ENCODE assay signal across 11 mouse cellular contexts in the genomic region with DNA sequence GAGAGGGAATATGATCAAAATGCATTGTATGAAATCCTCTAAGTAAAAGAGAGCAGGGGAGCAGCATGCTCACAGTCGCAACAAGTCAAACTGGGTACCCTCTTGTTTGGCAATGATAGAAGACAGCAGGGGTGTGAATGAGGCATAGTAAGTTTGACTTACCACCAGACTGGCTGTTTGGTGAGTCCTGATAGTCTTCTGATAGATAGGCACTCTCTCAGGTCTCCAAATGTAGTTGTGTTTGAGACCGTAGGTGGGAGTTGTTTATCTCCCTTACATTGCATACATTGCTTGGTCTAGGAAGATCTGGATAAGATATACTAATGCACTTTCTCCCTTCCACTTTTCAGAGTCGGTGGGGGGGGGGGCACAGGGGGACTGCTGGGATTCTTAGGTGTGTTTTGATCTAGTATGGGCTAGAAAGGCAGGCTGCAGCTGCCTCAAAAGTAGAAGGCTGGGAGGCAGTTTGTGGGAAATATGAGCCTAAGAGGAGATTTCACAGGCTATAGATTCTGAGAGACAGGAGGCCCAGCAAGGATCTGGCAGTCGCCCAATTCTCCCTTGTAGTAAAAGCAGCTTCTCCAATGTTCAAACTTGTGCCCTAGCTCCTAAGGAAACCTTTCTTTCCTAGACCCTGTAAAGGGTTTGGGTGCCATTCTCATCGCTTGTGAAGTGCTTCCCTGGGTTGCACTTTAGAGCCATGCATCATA. TPM values are rescaled to one million over a fixed set of nuclear protein-coding genes. Genes with fewer than 3 reads are reported as not detected.
A peak's percentile ranks its signal among the peaks of the same experiment; 100 is the strongest.
DNase-seq lines count a peak whose midpoint lies in the region; ATAC-seq and TF ChIP-seq lines count a peak whose summit lies in the region.
"Had no signal": no experiment of that assay in that cellular context is flagged by ENCODE, and none has a peak within 500 bp of the region (broad histone marks: within the 10 kb centered on the region; RNA-seq: fewer than 3 reads in every experiment).

No protein-coding gene starts in this region.

- no peaks in the 10 kb centered on the region for H3K9me3 ChIP-seq in kidney, embryonic 15.5 days (replicated peaks)
- no peaks in the 10 kb centered on the region for H3K9me3 ChIP-seq in G1E (replicated peaks)
- no peaks in the 10 kb centered on the region for H3K9me3 ChIP-seq in intestine, embryonic 16.5 days (ENCODE audit: control insufficient read depth, low read length)
- no peaks in the 10 kb centered on the region for H3K9me3 ChIP-seq in stomach, postnatal 0 days (ENCODE audit: control insufficient read depth, low read length)
- H3K9me3 ChIP-seq: hindbrain, embryonic 15.5 days had no signal

- DNase-seq in cerebellum, postnatal 10 days: peak; percentile 4 to 12
- no peak for DNase-seq in cerebellum, adult 9-11 months
- DNase-seq in kidney, postnatal 4 days: peak; percentile 54 to 55
- DNase-seq in G1E (ENCODE audit: low spot score) (no peak), liver (peak; percentile 35)
- no peak for DNase-seq in stomach, postnatal 0 days (ENCODE audit: low spot score)
- DNase-seq: lung, postnatal 4 days had no signal

- no peaks in the 10 kb centered on the region for H3K36me3 ChIP-seq in kidney, embryonic 15.5 days
- H3K36me3 ChIP-seq in G1E (replicated peaks): no peaks in the 10 kb centered on the region
- no peaks in the 10 kb centered on the region for H3K36me3 ChIP-seq in intestine, embryonic 16.5 days (ENCODE audit: control insufficient read depth, insufficient read depth, low read length)
- H3K36me3 ChIP-seq in stomach, postnatal 0 days (ENCODE audit: control insufficient read depth, insufficient read depth, low read length): no peaks in the 10 kb centered on the region
- H3K36me3 ChIP-seq: hindbrain, embryonic 15.5 days had no signal

- no peak for TF ChIP-seq EP300 in stomach, postnatal 0 days (optimal IDR thresholded peaks at IDR 0.05)

- 48% methylated on average over 5 of the region's 5 CpGs for WGBS in kidney, embryonic 15.5 days
- 43% methylated on average over 5 of the region's 5 CpGs for WGBS in intestine, embryonic 16.5 days
- WGBS in stomach, postnatal 0 days: 48% methylated on average over 5 of the region's 5 CpGs

- H3K27me3 ChIP-seq in kidney, embryonic 15.5 days: no peaks in the 10 kb centered on the region
- H3K27me3 ChIP-seq in G1E (ENCODE audit: insufficient read depth, low read length): no peaks in the 10 kb centered on the region
- no peaks in the 10 kb centered on the region for H3K27me3 ChIP-seq in intestine, embryonic 16.5 days (replicated peaks; ENCODE audit: control insufficient read depth, insufficient read depth, low read length)
- H3K27me3 ChIP-seq in stomach, postnatal 0 days (ENCODE audit: control insufficient read depth, insufficient read depth, low read length): no peaks in the 10 kb centered on the region
- H3K27me3 ChIP-seq: hindbrain, embryonic 15.5 days had no signal

- no peak for TF ChIP-seq CTCF in G1E (IDR thresholded peaks at IDR 0.05; ENCODE audit: low read depth, low read length)
- no peak for TF ChIP-seq CTCF in stomach, postnatal 0 days (IDR thresholded peaks at IDR 0.05; ENCODE audit: low read depth)

- H3K4me1 ChIP-seq in kidney, embryonic 15.5 days: 0 out of 2 replicates have a peak, but pooled peaks cover 4% of the 10 kb centered on the region
- peaks cover 47% of the 10 kb centered on the region for H3K4me1 ChIP-seq in G1E (ENCODE audit: insufficient read depth, low read depth, low read length)
- H3K4me1 ChIP-seq in intestine, embryonic 16.5 days (ENCODE audit: control insufficient read depth, insufficient read depth, low read length): peaks cover 2% of the 10 kb centered on the region; the same call in 1 of the 2 replicates
- H3K4me1 ChIP-seq in stomach, postnatal 0 days (replicated peaks; ENCODE audit: control insufficient read depth, insufficient read depth): no peaks in the 10 kb centered on the region
- H3K4me1 ChIP-seq: hindbrain, embryonic 15.5 days had no signal

- H3K4me2 ChIP-seq in kidney, embryonic 15.5 days: no peak overlapping the region
- H3K4me2 ChIP-seq in intestine, embryonic 16.5 days (ENCODE audit: low read depth, low read length): no peak overlapping the region
- no peak overlapping the region for H3K4me2 ChIP-seq in stomach, postnatal 0 days (replicated peaks; ENCODE audit: low read depth)
- H3K4me2 ChIP-seq: hindbrain, embryonic 15.5 days had no signal

- H3K9ac ChIP-seq in kidney, embryonic 15.5 days: no peak overlapping the region
- H3K9ac ChIP-seq in intestine, embryonic 16.5 days (ENCODE audit: low read depth, low read length): no peak overlapping the region
- no peak overlapping the region for H3K9ac ChIP-seq in stomach, postnatal 0 days (ENCODE audit: low read length)
- H3K9ac ChIP-seq: hindbrain, embryonic 15.5 days had no signal

- H3K27ac ChIP-seq in kidney, embryonic 15.5 days: no peak overlapping the region
- no peak overlapping the region for H3K27ac ChIP-seq in intestine, embryonic 16.5 days (ENCODE audit: low read length)
- H3K27ac ChIP-seq in stomach, postnatal 0 days (replicated peaks): no peak overlapping the region
- H3K27ac ChIP-seq: hindbrain, embryonic 15.5 days had no signal

- H3K4me3 ChIP-seq in kidney, embryonic 15.5 days (replicated peaks): no peak overlapping the region
- no peak overlapping the region for H3K4me3 ChIP-seq in G1E (ENCODE audit: low read depth, low read length)
- H3K4me3 ChIP-seq in intestine, embryonic 16.5 days (ENCODE audit: low read length): no peak overlapping the region
- H3K4me3 ChIP-seq in stomach, postnatal 0 days (ENCODE audit: low read depth, low read length): no peak overlapping the region
- H3K4me3 ChIP-seq: hindbrain, embryonic 15.5 days had no signal

- no peak for ATAC-seq in kidney, embryonic 15.5 days (replicated peaks; ENCODE audit: low FRiP score)
- peak; percentile 41; the same call in 1 of the 2 replicates for ATAC-seq in G1E (ENCODE audit: extremely low read depth, insufficient number of reproducible peaks, low FRiP score, poor library complexity, severe bottlenecking)
- ATAC-seq in intestine, embryonic 16.5 days: no peak
- ATAC-seq in stomach, postnatal 0 days (ENCODE audit: low FRiP score, low TSS enrichment): no peak
- ATAC-seq: activated CD4-positive, CD25-positive, alpha-beta regulatory T cell, adult 4 months had no signal

RNA-seq across cellular contexts. Expression of a gene that starts 7.0 kb away (rescaled TPM):
- 84.3 and 91.2 TPM in 2 replicates for polyA plus RNA-seq in kidney, embryonic 15.5 days (2015; fragmentation: Nextera tagmentation; extraction: Ambion mirVana)
- 36.5 and 55.3 TPM in 2 replicates for total RNA-seq in G1E (2014; fragmentation: Nextera tagmentation)
- 73.0 and 78.2 TPM in 2 replicates for total RNA-seq in G1E (2017)
- polyA plus RNA-seq in G1E (2012): 1.2 and 2.1 TPM in 2 replicates
- polyA plus RNA-seq in intestine, embryonic 16.5 days (2015; fragmentation: Nextera tagmentation; extraction: Ambion mirVana): 91.5 and 101 TPM in 2 replicates
- polyA plus RNA-seq in stomach, postnatal 0 days (2015; fragmentation: Nextera tagmentation; extraction: Ambion mirVana): 82.4 and 86.8 TPM in 2 replicates

RNA-seq across cellular contexts. Expression of a gene that starts 17.3 kb away (rescaled TPM):
- polyA plus RNA-seq in kidney, embryonic 15.5 days (2015; fragmentation: Nextera tagmentation; extraction: Ambion mirVana): 31.5 and 32.4 TPM in 2 replicates
- total RNA-seq in G1E (2014; fragmentation: Nextera tagmentation) (61.1 and 68.4 TPM in 2 replicates), G1E (2017) (52.1 and 62.5 TPM in 2 replicates)
- polyA plus RNA-seq in G1E (2012): 6.2 and 7.9 TPM in 2 replicates
- polyA plus RNA-seq in intestine, embryonic 16.5 days (2015; fragmentation: Nextera tagmentation; extraction: Ambion mirVana): 21.6 and 21.8 TPM in 2 replicates
- polyA plus RNA-seq in stomach, postnatal 0 days (2015; fragmentation: Nextera tagmentation; extraction: Ambion mirVana): 11.3 and 11.6 TPM in 2 replicates

RNA-seq across cellular contexts. Expression of a gene that starts 41.6 kb away (rescaled TPM):
- polyA plus RNA-seq in kidney, embryonic 15.5 days (2015; fragmentation: Nextera tagmentation; extraction: Ambion mirVana): 32.5 and 39.4 TPM in 2 replicates
- total RNA-seq in G1E (2014; fragmentation: Nextera tagmentation): 14.7 and 18.8 TPM in 2 replicates
- 28.4 and 33.3 TPM in 2 replicates for total RNA-seq in G1E (2017)
- 0.25 and 0.50 TPM in 2 replicates for polyA plus RNA-seq in G1E (2012)
- 65.3 and 71.5 TPM in 2 replicates for polyA plus RNA-seq in intestine, embryonic 16.5 days (2015; fragmentation: Nextera tagmentation; extraction: Ambion mirVana)
- 53.1 and 53.2 TPM in 2 replicates for polyA plus RNA-seq in stomach, postnatal 0 days (2015; fragmentation: Nextera tagmentation; extraction: Ambion mirVana)

Comparison
In these comparisons a context has a peak if more than half of its experiments do, and no peak if none do; other contexts are left out.
1. DNase-seq: peak in cerebellum, postnatal 10 days (2 of 2), kidney, postnatal 4 days (2 of 2) and liver (single experiment); none in cerebellum, adult 9-11 months (single experiment), G1E (single experiment) and stomach, postnatal 0 days (single experiment).
2. RNA of a gene that starts 7.0 kb away (polyA plus RNA-seq): 91.5 to 101 TPM in intestine, embryonic 16.5 days, 84.3 to 91.2 TPM in kidney, embryonic 15.5 days and 82.4 to 86.8 TPM in stomach, postnatal 0 days; 1.2 to 2.1 TPM in G1E; every median in the first group is over 10 times any median in the second.
3. RNA of a gene that starts 41.6 kb away (polyA plus RNA-seq): 65.3 to 71.5 TPM in intestine, embryonic 16.5 days, 53.1 to 53.2 TPM in stomach, postnatal 0 days and 32.5 to 39.4 TPM in kidney, embryonic 15.5 days; 0.25 to 0.50 TPM in G1E; every median in the first group is over 10 times any median in the second.